Mouse (Mus musculus) G1E (cell line): ENCODE results near the gene Pax1.

Experiments
- CTCF ChIP-seq: IDR thresholded peaks from 2 replicates; pipeline ENCODE4 v1.5.1; 2012; ENCODE audit warnings: low read depth, low read length, inconsistent platforms, mixed read lengths
- POLR2AphosphoS5 ChIP-seq: IDR thresholded peaks from 2 replicates; pipeline ENCODE4 v1.6.1; 2012; ENCODE audit warnings: low read depth, low read length, inconsistent platforms; ENCODE audit not compliant: insufficient replicate concordance
- TAL1 ChIP-seq: conservative IDR thresholded peaks from 2 replicates; pipeline ENCODE4 v1.6.1; 2012; ENCODE audit warnings: low read depth, low read length, inconsistent platforms, mixed read lengths

GRCm38 (mm10) chr2:147371289-147371688, 9.6 kb downstream of the Pax1 start:
- TF ChIP-seq TAL1 (no peak), CTCF (no peak), POLR2AphosphoS5 (no peak)
